Mouse (Mus musculus): ENCODE data around the gene Trmu.

DNA sequence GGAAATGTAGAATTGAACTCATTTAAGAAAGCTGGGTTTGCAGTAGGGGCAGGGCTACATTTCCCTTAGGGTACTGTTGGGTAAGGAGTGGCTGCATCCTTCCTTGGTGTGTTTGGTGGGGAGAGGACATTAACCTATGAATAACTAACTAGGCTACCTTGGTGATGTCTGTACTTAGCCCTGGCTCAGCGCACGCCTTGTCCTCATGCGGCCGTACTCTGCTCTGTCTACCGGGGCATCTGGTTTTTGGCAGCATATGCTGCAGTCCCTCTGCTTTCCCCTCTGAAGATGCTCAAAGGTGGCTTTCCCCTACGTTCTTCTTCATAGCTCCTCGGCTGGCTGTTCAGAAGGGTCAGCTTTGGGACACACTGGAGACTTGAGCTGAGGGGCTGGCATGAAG lies 1.8 kb upstream of the Trmu start:
- TF ChIP-seq CTCF (IDR thresholded peaks at IDR 0.05; ENCODE audit: low read depth, low read length) (no peak), POLR2A (IDR thresholded peaks at IDR 0.05; ENCODE audit: extremely low read depth, insufficient read depth, low read length) (no peak)

Data from liver, adult 2 months (tissue).